Comparison of ENCODE assay signal across 38 mouse cellular contexts in the genomic region with DNA sequence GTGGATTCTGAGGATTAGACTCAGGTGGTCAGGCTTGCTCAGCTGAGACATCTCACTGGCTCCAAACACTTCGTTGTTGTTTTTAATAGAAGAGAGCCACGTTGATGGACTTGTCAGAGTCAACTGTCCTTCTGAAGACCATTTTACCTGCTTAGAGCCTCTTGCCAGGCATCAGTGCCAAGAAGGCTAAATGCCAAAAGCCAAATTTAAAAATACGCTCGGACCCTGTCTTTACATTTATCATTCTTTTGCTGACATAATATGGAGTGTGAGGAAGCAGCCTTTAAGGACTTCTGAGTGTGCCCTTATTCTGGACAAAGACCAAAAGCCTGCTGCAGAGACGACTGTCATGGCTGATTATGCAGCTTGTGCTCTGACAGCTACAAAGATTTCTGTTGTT. TPM values are rescaled to one million over a fixed set of nuclear protein-coding genes. Genes with fewer than 3 reads are reported as not detected.
"Had no signal": no experiment of that assay in that cellular context is flagged by ENCODE, and none has a peak within 500 bp of the region (broad histone marks: within the 10 kb centered on the region; RNA-seq: fewer than 3 reads in every experiment).

No protein-coding gene starts in this region.

- ATAC-seq: hindbrain, postnatal 0 days; intestine, embryonic 15.5 days had no signal

- DNase-seq: gastrocnemius, postnatal 14 days; gastrocnemius, postnatal 36 days; heart, adult 11 months; heart, adult 2 months; heart, postnatal 14 days; heart, postnatal 36 days; kidney, adult 11 months; kidney, adult 2 months; kidney, adult 9 months; kidney, postnatal 14 days; kidney, postnatal 36 days; liver; liver, embryonic 13.5 days had no signal

- H3K27me3 ChIP-seq: heart, embryonic 13.5 days; heart, embryonic 15.5 days; hindbrain, embryonic 13.5 days; hindbrain, embryonic 15.5 days; intestine, embryonic 15.5 days; kidney, embryonic 15.5 days; limb, embryonic 12.5 days; liver, embryonic 13.5 days; liver, embryonic 15.5 days had no signal

- H3K27ac ChIP-seq: heart, adult 2 months; heart, embryonic 13.5 days; heart, embryonic 15.5 days; hindbrain, embryonic 13.5 days; hindbrain, embryonic 15.5 days; hindbrain, postnatal 0 days; intestine, embryonic 15.5 days; kidney, embryonic 15.5 days; kidney, postnatal 0 days; left cerebral cortex, adult 2 months; limb, embryonic 10.5 days; limb, embryonic 12.5 days; liver, embryonic 13.5 days; liver, embryonic 15.5 days had no signal

- H3K4me3 ChIP-seq: heart, adult 2 months; heart, embryonic 13.5 days; heart, embryonic 15.5 days; hindbrain, embryonic 13.5 days; hindbrain, embryonic 15.5 days; intestine, embryonic 15.5 days; kidney, embryonic 15.5 days; left cerebral cortex, adult 2 months; limb, embryonic 10.5 days; limb, embryonic 12.5 days; liver, embryonic 13.5 days; liver, embryonic 15.5 days had no signal

- H3K36me3 ChIP-seq: intestine, embryonic 15.5 days had no signal

RNA-seq across cellular contexts. Expression of a gene that starts 22.3 kb away (rescaled TPM):
- total RNA-seq: gastrocnemius, adult 18-20 months; gastrocnemius, adult 8-10 months; gastrocnemius, postnatal 14 days; gastrocnemius, postnatal 36 days; heart, adult 2 months; heart, postnatal 14 days; heart, postnatal 36 days; hematopoietic stem cell, adult 5-6 weeks; hindbrain, postnatal 0 days; layer of hippocampus, adult 18-20 months; layer of hippocampus, postnatal 10 days; layer of hippocampus, postnatal 25 days; left cerebral cortex, adult 2 months; left cerebral cortex, postnatal 14 days; left cerebral cortex, postnatal 36 days had no signal
- polyA plus RNA-seq: gonadal fat pad, adult 2 months; heart, embryonic 11.5 days; heart, embryonic 13.5 days; heart, embryonic 15.5 days; heart, postnatal 0 days; intestine, embryonic 15.5 days; kidney, adult 2 months; kidney, embryonic 15.5 days; kidney, postnatal 0 days; large intestine, adult 2 months; limb, embryonic 10.5 days; limb, embryonic 12.5 days; liver, embryonic 11.5 days; liver, embryonic 13.5 days; liver, embryonic 15.5 days had no signal
